Comparison of ENCODE assay signal across 11 mouse cellular contexts in the genomic region with DNA sequence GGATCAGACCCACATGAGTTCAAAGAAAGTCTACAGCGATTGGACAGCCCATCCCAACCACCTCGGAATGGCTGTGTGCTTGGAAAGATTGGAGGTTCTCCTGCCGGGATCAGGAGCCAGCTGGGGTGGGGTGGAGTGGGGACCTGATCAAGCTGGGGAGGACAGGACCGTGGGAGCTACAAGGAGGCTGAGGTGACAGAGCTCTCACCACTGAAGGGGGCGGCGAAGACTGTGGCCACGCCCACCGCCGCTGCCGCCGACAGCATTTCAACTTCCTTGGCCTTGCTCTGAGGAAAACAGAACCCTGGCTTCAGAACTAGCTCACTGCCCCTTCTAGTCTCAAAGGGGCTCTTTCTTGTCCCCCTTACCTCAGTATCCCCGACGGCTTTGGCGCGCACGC. TPM values are rescaled to one million over a fixed set of nuclear protein-coding genes. Genes with fewer than 3 reads are reported as not detected.
DNase-seq lines count a peak whose midpoint lies in the region; ATAC-seq and TF ChIP-seq lines count a peak whose summit lies in the region.
"Had no signal": no experiment of that assay in that cellular context is flagged by ENCODE, and none has a peak within 500 bp of the region (broad histone marks: within the 10 kb centered on the region; RNA-seq: fewer than 3 reads in every experiment).

No protein-coding gene starts in this region.

- intact Hi-C loops in heart, postnatal 25 days (cut with DNase I), result no loop called here

- no peaks in the 10 kb centered on the region for H3K9me3 ChIP-seq in heart, embryonic 11.5 days (replicated peaks; ENCODE audit: control insufficient read depth, low read length)
- H3K9me3 ChIP-seq in lung, postnatal 0 days (ENCODE audit: low read length), result no peaks in the 10 kb centered on the region

- 15% methylated on average over 16 of the region's 16 CpGs for WGBS in heart, embryonic 11.5 days (ENCODE audit: insufficient replicate concordance)
- 16% methylated on average over 16 of the region's 16 CpGs for WGBS in lung, postnatal 0 days

- DNase-seq in heart, postnatal 25 days (ENCODE audit: low spot score), result no peak
- DNase-seq in lung, postnatal 0 days (ENCODE audit: low spot score), result peak; percentile 35
- DNase-seq in lung, postnatal 14 days, result no peak
- no peak for DNase-seq in layer of hippocampus, adult 2 months (ENCODE audit: low spot score in 2 of 2)
- DNase-seq: cerebellum, adult 9-11 months had no signal

- no peaks in the 10 kb centered on the region for H3K4me1 ChIP-seq in heart, embryonic 11.5 days (ENCODE audit: control insufficient read depth, insufficient read depth, low read length)
- no peaks in the 10 kb centered on the region for H3K4me1 ChIP-seq in lung, postnatal 0 days (ENCODE audit: insufficient read depth, low read depth, low read length)

- no peak for ATAC-seq in heart, embryonic 11.5 days (replicated peaks; ENCODE audit: insufficient number of reproducible peaks, low FRiP score, low TSS enrichment)
- ATAC-seq in lung, postnatal 0 days, result peak; percentile 66
- peak; percentile 61 for ATAC-seq in granulocyte monocyte progenitor cell, adult 5-6 weeks (replicated peaks; ENCODE audit: poor library complexity, severe bottlenecking)
- ATAC-seq in megakaryocyte progenitor cell, adult 5-6 weeks (replicated peaks; ENCODE audit: poor library complexity), result peak; percentile 63
- no peak for ATAC-seq in inflammation-experienced regulatory T-cells, adult 6 months

- no peak overlapping the region for H3K27ac ChIP-seq in heart, embryonic 11.5 days (ENCODE audit: low read depth, low read length)
- H3K27ac ChIP-seq in lung, postnatal 0 days (ENCODE audit: low read length), result no peak overlapping the region
- no peak overlapping the region for H3K27ac ChIP-seq in layer of hippocampus, adult 2 months

- peak overlapping the region; percentile 3; the same call in 1 of the 2 replicates for H3K4me3 ChIP-seq in heart, embryonic 11.5 days (ENCODE audit: low read depth, low read length)
- no peak overlapping the region for H3K4me3 ChIP-seq in lung, postnatal 0 days (ENCODE audit: low read depth, low read length)
- H3K4me3 ChIP-seq in layer of hippocampus, adult 2 months, result no peak overlapping the region

- TF ChIP-seq EP300 in lung, postnatal 0 days (IDR thresholded peaks at IDR 0.05), result no peak

- H3K36me3 ChIP-seq in heart, embryonic 11.5 days (ENCODE audit: control insufficient read depth, insufficient read depth, low read length), result no peaks in the 10 kb centered on the region
- no peaks in the 10 kb centered on the region for H3K36me3 ChIP-seq in lung, postnatal 0 days (ENCODE audit: insufficient read depth, low read length)

- peak overlapping the region; percentile 53 for H3K4me2 ChIP-seq in heart, embryonic 11.5 days
- no peak overlapping the region; the same call in 1 of the 2 replicates for H3K4me2 ChIP-seq in lung, postnatal 0 days (replicated peaks; ENCODE audit: low read depth, low read length)

- no peak for TF ChIP-seq CTCF in lung, postnatal 0 days (IDR thresholded peaks at IDR 0.05)
- no peak for TF ChIP-seq CTCF in layer of hippocampus, adult 2 months (conservative IDR thresholded peaks at IDR 0.05)

- H3K27me3 ChIP-seq in heart, embryonic 11.5 days (ENCODE audit: control insufficient read depth, insufficient read depth, low read length), result peaks cover 18% of the 10 kb centered on the region
- H3K27me3 ChIP-seq in lung, postnatal 0 days (replicated peaks; ENCODE audit: insufficient read depth, low read length), result no peaks in the 10 kb centered on the region

- no peak overlapping the region for H3K9ac ChIP-seq in heart, embryonic 11.5 days (ENCODE audit: low read depth, low read length)
- H3K9ac ChIP-seq in lung, postnatal 0 days (replicated peaks; ENCODE audit: low read depth), result no peak overlapping the region

RNA-seq across cellular contexts. Expression of gene Clcnka, which starts 3.8 kb away (rescaled TPM):
- 0.14 and 0.42 TPM in 2 replicates for polyA plus RNA-seq in heart, embryonic 11.5 days (2014; fragmentation: Nextera tagmentation; extraction: Ambion mirVana)
- not detected for total RNA-seq in heart, postnatal 25 days (2021)
- 0.07 and 0.11 TPM in 2 replicates for polyA plus RNA-seq in lung, postnatal 0 days (2015; fragmentation: Nextera tagmentation; extraction: Ambion mirVana)
- total RNA-seq in granulocyte monocyte progenitor cell, adult 5-6 weeks (2014; fragmentation: Nextera tagmentation), result not detected in 2 replicates
- not detected in 2 replicates for total RNA-seq in granulocyte monocyte progenitor cell, adult 5-6 weeks (2017)
- not detected in 2 replicates for total RNA-seq in megakaryocyte progenitor cell, adult 5-6 weeks (2015)
- not detected in 2 replicates for total RNA-seq in megakaryocyte progenitor cell, adult 5-6 weeks (2017)
- not detected for total RNA-seq in layer of hippocampus, adult 2 months (2021)
- not detected for polyA plus RNA-seq in inflammation-experienced regulatory T-cells, adult 6 months (2017; shearing (Covaris generic))
- polyA plus RNA-seq: C2C12; neural tube, embryonic 11.5 days had no signal

RNA-seq across cellular contexts. Expression of gene Clcnkb, which starts 21.1 kb away (rescaled TPM):
- polyA plus RNA-seq in heart, embryonic 11.5 days (2014; fragmentation: Nextera tagmentation; extraction: Ambion mirVana), result 0.90 and 1.0 TPM in 2 replicates
- 1 to 10 TPM in 1 of 2 experiments, under 1 TPM in 1; 0.60 to 1.5 TPM for total RNA-seq in heart, postnatal 25 days (2021)
- polyA plus RNA-seq in lung, postnatal 0 days (2015; fragmentation: Nextera tagmentation; extraction: Ambion mirVana), result not detected in 2 replicates
- not detected in 2 replicates for total RNA-seq in granulocyte monocyte progenitor cell, adult 5-6 weeks (2014; fragmentation: Nextera tagmentation)
- not detected in 2 replicates for total RNA-seq in granulocyte monocyte progenitor cell, adult 5-6 weeks (2017)
- total RNA-seq in megakaryocyte progenitor cell, adult 5-6 weeks (2015), result not detected in 2 replicates
- not detected in 2 replicates for total RNA-seq in megakaryocyte progenitor cell, adult 5-6 weeks (2017)
- total RNA-seq in layer of hippocampus, adult 2 months (2021), result not detected
- not detected for polyA plus RNA-seq in inflammation-experienced regulatory T-cells, adult 6 months (2017; shearing (Covaris generic))
- polyA plus RNA-seq: C2C12; neural tube, embryonic 11.5 days had no signal

RNA-seq across cellular contexts. Expression of gene Hspb7, which starts 25.8 kb away (rescaled TPM):
- 155 and 275 TPM in 2 replicates for polyA plus RNA-seq in heart, embryonic 11.5 days (2014; fragmentation: Nextera tagmentation; extraction: Ambion mirVana)
- 1,000 to 10,000 TPM; 1,043 to 1,140 TPM for total RNA-seq in heart, postnatal 25 days (2021)
- polyA plus RNA-seq in lung, postnatal 0 days (2015; fragmentation: Nextera tagmentation; extraction: Ambion mirVana), result 1.9 and 2.3 TPM in 2 replicates
- total RNA-seq in granulocyte monocyte progenitor cell, adult 5-6 weeks (2014; fragmentation: Nextera tagmentation), result not detected in 2 replicates
- not detected in 2 replicates for total RNA-seq in granulocyte monocyte progenitor cell, adult 5-6 weeks (2017)
- not detected in 2 replicates for total RNA-seq in megakaryocyte progenitor cell, adult 5-6 weeks (2015)
- total RNA-seq in megakaryocyte progenitor cell, adult 5-6 weeks (2017), result not detected in 2 replicates
- total RNA-seq in layer of hippocampus, adult 2 months (2021), result under 1 TPM in 1 of 2 experiments, not detected in 1; 0.12 TPM
- not detected for polyA plus RNA-seq in inflammation-experienced regulatory T-cells, adult 6 months (2017; shearing (Covaris generic))
- polyA plus RNA-seq: neural tube, embryonic 11.5 days had no signal

RNA-seq across cellular contexts. Expression of gene Fam131c, which starts 26.7 kb away (rescaled TPM):
- 1.00 and 1.0 TPM in 2 replicates for polyA plus RNA-seq in heart, embryonic 11.5 days (2014; fragmentation: Nextera tagmentation; extraction: Ambion mirVana)
- under 1 TPM; 0.42 to 0.73 TPM for total RNA-seq in heart, postnatal 25 days (2021)
- polyA plus RNA-seq in lung, postnatal 0 days (2015; fragmentation: Nextera tagmentation; extraction: Ambion mirVana), result 0.79 and 0.83 TPM in 2 replicates
- not detected in 2 replicates for total RNA-seq in granulocyte monocyte progenitor cell, adult 5-6 weeks (2014; fragmentation: Nextera tagmentation)
- total RNA-seq in granulocyte monocyte progenitor cell, adult 5-6 weeks (2017), result not detected in 2 replicates
- total RNA-seq in megakaryocyte progenitor cell, adult 5-6 weeks (2015), result not detected in 2 replicates
- total RNA-seq in megakaryocyte progenitor cell, adult 5-6 weeks (2017), result not detected in 2 replicates
- total RNA-seq in layer of hippocampus, adult 2 months (2021), result 1 to 10 TPM; 2.5 to 2.6 TPM
- polyA plus RNA-seq in inflammation-experienced regulatory T-cells, adult 6 months (2017; shearing (Covaris generic)), result not detected

RNA-seq across cellular contexts. Expression of gene Srarp, which starts 41.2 kb away (rescaled TPM):
- polyA plus RNA-seq in heart, embryonic 11.5 days (2014; fragmentation: Nextera tagmentation; extraction: Ambion mirVana), result not detected in 2 replicates
- 1 to 10 TPM in 1 of 2 experiments, under 1 TPM in 1; 0.50 to 1.5 TPM for total RNA-seq in heart, postnatal 25 days (2021)
- not detected in 2 replicates for polyA plus RNA-seq in lung, postnatal 0 days (2015; fragmentation: Nextera tagmentation; extraction: Ambion mirVana)
- total RNA-seq in granulocyte monocyte progenitor cell, adult 5-6 weeks (2014; fragmentation: Nextera tagmentation), result not detected in 2 replicates
- total RNA-seq in granulocyte monocyte progenitor cell, adult 5-6 weeks (2017), result not detected in 2 replicates
- not detected in 2 replicates for total RNA-seq in megakaryocyte progenitor cell, adult 5-6 weeks (2015)
- total RNA-seq in megakaryocyte progenitor cell, adult 5-6 weeks (2017), result not detected in 2 replicates
- 1 to 10 TPM; 4.1 to 5.3 TPM for total RNA-seq in layer of hippocampus, adult 2 months (2021)
- polyA plus RNA-seq in inflammation-experienced regulatory T-cells, adult 6 months (2017; shearing (Covaris generic)), result not detected
- polyA plus RNA-seq: C2C12; neural tube, embryonic 11.5 days had no signal

Comparison
In these comparisons a context has a peak if more than half of its experiments do, and no peak if none do; other contexts are left out.
1. ATAC-seq: peak in lung, postnatal 0 days (single experiment), granulocyte monocyte progenitor cell, adult 5-6 weeks (single experiment) and megakaryocyte progenitor cell, adult 5-6 weeks (single experiment); none in heart, embryonic 11.5 days (single experiment) and inflammation-experienced regulatory T-cells, adult 6 months (single experiment).
2. RNA of gene Hspb7, which starts 25.8 kb away (total RNA-seq): 1,043 to 1,140 TPM in heart, postnatal 25 days; 0.12 TPM in layer of hippocampus, adult 2 months, not detected in granulocyte monocyte progenitor cell, adult 5-6 weeks and not detected in megakaryocyte progenitor cell, adult 5-6 weeks; every median in the first group is over 100 times any median in the second.